Mouse (Mus musculus) lung, postnatal 36 days (tissue): ENCODE data around the gene Senp1.

Experiments used
- DNase-seq: peaks from one replicate; pipeline ENCODE4 v3.0.0; 2022; ENCODE audit warnings: mixed read lengths

The Senp1 gene

DNA sequence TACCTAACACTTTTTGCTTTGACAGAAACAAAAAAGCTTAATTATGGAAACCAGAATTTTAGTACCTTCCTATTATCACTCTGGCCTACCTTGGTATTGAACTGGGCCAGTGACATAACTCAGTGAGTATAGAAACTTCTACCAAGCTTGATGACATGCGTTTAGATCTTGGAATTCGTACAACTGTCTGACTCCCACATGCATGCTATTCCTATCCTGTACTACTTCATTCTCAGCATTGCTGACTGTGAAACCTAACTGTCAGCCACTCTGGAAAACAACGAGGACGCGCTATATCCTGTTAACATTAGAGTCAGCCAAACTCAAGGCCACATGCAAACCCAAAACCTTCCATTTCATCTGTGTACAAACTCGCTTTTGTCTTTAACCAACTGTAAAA lies 49.6 kb downstream of the Senp1 start:
- no peak for DNase-seq

DNA sequence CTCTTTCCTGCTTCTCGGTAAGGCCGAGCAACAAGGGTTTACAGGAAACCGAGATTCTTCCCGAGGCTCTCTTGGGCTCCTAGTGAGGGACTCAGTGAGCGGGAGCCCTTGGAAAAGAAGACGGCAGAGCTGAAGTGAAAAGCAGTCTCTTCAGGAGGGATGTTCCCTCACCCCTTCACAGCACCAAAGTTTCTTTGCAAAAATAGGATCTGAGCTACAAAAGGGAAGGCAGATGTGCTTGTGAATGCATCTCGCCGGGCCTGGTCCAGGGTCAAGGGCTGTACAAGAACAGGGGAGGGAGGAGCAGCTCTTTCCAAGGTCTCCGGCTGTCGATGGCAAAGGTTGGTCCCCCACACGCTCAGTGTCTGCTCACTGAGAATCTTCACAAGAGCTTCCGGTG lies 51.0 kb downstream of the Senp1 start:
- DNase-seq = no peak

DNA sequence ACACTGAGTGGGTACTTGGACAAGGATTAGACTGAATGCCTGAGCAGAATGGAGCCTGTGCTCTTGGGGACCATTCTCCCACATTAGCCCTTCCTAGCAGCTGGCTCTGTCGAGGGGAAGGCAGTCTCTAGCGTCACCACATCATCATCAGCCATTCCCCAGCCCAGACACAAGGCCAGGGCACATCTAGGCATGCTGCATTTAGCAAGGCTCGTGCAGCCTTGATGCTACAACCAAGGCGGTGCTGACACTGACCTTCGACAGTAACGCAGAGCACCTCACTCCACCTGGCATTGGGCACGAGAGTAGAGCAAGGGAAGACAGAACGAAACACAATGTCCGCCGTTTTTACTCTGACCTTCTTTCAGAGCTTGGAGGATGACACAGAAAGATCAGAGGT lies 53.9 kb downstream of the Senp1 start:
- no peak for DNase-seq

DNA sequence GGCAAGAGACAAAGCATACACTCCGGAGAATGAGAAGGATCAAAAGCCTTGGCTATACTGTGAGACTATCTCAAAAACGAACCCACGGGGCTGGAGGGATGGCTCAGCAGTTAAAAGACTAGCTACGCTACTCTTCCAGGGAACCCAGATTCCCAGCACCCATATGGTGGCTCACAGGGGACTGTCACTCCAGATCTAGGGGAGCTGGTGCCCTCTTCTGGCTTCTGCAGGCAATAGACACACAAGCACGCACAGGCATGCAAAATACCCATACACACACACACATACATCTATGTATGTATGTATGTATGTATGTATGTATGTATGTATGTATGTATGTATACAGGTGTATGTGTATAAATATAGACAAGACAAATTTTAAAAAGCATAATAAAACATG lies 57.0 kb downstream of the Senp1 start:
- no peak for DNase-seq

DNA sequence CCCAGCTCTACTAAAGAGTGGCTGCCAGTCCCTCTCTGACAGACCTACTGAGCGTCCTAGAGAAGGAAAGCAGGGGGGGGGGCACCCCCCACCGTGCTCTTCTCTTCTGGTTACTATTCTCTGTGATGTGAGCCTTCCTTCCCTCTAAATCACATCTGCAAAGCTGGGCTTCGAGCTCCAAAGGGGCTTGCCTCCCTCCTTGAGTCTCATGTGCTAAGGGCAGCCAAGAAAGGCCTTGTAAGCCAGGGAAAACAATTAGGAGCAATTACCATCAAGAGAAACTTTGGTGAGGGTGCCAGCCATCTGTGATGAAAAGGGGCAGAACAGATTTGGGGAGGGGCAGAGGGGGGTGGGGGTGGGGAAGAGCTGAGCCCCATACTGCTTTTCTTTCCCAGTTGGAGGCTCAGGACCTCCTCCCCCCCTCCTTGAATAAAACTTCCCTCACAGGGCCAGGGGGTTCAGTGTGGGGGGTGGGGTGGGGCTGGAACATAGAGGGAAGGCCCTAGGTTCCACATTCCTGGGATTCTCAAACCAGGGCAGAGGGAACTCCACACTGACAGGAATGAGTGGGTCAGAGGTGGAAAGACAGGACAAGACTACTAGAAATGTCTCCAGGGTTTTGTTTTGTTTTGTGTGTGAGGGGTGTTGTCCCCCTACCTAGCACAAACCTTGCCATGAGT lies 58.3 kb downstream of the Senp1 start:
- DNase-seq = no peak

DNA sequence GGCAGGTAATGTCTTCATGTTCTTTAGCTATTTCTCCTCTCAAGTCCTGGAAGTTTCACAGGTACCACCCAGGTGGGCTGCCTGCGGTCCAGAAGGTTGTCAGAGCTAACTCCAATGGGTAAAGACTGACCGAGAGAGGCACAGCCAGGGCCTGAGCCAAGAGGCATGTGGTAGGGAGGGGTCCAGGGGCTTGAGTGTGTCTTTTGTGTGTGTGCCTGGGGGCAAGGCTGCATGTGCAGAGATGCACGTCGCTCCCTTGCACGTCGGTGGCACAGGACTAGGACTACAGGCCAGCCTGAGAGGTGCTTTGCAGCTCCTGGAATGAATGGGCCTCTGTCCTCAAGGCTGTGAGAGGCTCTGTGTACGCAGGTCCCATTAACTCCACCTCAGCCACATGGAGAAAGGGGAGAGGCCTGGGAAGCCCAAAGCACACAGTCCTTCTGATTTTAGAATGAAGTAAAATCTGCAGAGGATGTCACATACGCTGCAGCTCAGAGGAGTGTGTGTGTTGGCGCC lies 60.3 kb downstream of the Senp1 start:
- no peak for DNase-seq

DNA sequence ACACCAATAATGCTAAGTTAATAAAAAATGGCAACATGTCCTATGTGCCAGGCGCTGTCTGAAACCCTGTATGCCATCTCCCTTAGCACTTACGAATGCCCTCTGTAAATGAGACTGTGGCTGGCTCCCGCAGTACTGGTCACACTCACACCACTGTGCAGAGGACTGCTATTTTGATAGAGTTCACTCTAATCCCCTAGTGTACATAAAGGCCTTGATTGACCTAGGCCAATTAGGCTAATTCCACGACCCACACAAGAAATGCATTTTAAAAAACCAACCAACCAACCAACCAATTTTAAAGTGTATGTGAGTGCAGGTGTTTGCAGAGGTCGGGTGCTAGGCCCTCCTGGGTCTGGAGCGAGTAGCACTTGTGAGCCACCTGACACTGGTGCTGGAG lies 63.7 kb downstream of the Senp1 start:
- no peak for DNase-seq

DNA sequence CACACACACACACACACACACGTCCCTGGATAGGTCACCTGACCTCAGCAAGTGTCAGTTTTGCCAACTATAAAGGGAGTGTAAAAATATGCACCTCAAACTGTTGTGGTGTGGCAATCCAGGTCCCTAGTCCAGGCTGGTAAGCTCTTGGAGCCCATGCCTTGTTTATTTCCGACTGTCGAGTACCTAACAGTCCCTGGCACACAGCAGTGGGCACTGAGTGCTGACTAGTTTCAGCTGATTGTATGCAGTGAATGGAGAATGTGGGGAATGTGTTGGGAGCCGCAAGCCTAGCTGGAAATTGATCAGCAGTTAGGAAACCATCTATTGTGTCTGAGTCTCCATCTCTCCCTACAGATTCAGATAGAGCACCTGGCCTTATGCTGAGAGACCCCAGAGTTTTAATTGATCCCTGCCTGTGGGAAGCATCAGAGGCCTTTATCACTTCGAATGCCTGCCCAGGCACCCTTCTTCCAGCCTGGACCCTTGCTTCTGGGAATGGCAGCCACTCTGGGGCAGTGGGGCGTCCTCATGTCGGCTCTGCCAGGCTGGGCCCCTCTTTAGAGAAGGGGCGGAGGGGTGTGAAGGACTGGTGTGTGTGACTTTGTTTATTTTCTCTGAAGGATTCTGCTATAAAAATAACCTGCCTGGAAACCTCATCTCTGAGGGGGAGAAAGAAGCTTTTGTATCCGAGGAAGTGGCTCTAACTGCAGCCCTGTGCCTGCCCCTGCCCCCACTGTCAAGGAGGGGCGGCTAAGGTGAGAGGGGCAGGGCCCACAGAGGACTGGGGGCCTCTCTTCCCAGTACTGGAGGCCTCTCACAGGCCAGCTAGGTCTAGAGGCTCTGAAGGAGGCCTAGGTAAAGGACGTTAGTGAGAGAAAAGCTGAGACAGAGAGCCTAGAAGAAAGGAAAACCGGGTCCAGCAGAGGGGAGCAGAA lies 66.3 kb downstream of the Senp1 start:
- peak; percentile 47 for DNase-seq

DNA sequence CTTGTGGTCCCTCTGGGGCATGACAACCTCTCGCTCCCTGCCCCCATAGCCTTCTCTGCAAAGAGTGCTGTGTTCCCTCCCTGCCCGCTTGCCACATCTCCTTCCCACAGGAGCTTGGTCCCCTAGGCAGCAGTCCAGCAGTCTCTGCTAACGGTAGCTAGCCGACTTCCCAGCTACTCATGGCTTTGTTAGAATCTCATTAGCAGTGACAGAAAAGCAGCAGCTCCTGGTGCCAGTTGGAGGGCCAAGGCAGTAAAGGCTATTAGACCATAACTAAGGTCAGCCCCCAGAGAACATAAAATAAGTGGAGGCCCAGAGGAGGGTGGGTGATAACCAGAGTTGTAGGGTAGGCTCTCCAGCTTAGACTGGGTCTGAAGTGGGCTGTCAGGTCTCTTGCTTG lies 67.9 kb downstream of the Senp1 start:
- no peak for DNase-seq

DNA sequence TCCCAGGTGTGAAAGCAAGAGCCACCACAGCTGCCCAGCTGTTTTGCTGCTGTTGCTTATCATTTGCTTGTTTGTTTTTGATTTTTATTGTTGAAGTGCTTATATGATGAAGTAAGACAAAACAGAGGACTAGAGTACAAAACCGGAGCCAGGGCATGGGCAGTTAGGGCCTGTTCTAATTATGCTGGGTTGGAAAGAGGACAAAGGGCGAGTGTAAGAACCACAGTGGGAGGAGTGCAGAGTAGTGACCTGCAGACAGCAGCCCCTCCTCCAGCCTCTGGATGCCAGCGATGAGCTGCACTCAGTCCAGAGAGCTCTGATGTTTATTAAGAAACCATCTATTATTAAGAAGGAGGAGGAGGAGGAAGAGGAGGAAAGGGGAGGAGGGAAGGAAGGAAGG lies 70.4 kb downstream of the Senp1 start:
- DNase-seq = no peak

DNA sequence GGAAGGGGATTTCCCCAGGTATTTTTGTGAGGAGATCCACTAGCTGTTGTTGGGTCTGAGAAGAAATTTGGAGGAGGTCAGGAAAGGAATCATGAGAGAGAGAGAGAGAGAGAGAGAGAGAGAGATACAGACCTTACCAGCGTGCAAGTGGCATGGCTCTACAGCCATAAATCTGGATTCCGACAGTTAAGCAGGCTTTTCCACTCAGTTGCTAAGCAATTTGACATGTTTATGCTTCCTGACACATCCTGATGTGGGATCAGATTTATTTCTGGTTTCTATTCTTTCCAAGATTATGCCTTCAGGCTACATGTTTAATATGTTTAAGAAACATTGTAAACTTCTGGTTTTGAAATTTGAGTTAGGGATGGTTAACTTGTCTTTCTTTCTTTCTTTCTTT lies 71.7 kb downstream of the Senp1 start:
- no peak for DNase-seq

DNA sequence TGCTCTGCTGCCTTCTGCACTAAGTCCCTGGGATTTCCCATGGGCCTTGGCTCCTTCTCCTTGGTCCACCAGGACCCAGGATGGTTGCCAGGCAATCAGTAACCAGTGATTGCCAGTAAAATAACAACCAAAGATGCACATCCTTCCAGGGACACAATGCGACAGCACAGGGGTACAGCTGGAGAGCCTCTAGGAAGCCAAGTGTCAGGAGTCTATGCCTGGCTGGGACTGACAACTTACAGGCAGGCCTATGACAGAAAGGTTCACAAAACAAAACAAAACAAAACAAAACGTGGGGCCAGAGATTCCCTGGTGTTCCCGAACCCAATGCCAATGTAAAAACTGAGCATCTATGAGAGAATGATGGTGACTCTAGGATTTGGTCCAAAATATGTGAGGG lies 74.5 kb downstream of the Senp1 start:
- DNase-seq = no peak

DNA sequence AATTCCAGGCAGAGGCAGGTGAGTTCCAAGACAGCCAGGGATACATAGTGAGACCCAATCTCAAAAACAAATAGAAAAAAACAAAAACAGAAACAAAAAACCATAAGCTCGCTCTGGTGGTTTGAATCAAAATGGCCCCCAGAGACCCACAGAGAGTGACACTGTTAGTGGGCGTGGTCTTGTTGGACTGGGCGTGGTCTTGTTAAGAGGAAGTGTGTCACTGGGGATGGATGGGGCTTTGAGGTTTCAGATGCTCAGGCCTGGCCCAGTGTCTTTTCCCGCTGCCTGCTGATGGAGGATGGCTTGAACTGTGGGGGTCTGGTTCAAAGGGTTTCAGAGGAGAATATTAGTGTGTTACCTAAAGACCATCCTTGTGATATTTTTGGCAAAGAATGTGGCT lies 75.6 kb downstream of the Senp1 start:
- DNase-seq = no peak

DNA sequence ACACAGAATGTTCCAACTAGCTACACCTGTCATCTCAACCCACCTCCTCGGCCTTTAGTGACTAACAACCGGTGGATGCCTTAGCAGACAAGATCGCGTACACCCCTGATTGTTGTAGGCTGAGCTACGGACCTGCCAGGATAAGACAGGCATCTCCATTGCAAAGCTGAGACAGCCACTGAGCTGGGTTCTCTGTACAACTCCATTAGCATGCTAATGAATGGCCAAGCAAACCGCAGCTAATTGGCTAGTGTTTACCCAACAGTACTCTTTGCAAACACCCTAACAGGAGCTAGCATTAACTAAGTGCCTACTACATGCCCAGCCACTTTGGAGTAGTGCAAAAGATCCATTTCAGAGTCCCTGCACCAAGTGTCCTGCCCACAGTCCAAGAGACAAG lies 80.7 kb downstream of the Senp1 start:
- no peak for DNase-seq

DNA sequence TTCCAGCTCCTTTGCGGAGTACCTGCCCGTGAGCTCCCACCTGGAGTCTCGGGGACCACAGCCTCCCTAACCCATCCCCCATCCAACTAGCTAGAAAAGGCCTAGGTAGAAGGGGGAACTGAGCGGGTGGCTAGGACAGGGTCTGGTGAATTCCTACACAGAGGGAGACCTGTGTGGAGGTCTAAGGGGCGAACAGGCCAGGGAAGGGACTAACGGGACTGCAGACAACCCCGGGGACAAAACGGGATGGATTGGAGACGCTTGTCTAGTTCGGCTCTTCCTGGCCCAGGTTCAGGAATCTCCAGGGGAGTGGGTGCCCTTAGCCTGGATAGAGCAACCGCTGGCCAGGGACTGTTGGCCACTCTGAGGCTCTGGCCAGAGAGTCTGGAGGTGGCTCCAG lies 88.4 kb downstream of the Senp1 start:
- DNase-seq = no peak

DNA sequence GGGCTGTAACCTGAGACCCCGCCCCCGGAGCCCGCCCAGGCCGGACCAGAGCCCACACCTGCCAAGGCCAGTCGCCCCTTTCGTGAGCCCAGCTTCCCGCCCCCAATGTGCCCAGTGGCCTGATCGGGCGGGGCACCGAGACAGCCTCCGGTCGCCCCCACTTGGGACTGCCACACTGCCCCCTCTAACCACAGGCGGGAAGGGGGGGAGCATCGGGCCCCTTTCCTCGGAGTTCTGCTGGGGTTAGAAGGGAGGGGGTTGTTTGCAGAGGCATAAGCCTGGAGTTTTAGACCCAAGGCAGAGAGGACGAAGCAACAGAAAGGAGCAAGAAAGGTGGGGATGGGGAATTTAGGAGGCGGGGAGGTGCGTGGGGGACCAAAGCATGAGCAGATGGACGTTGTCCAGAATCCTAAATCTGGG lies 88.8 kb downstream of the Senp1 start:
- DNase-seq = no peak

DNA sequence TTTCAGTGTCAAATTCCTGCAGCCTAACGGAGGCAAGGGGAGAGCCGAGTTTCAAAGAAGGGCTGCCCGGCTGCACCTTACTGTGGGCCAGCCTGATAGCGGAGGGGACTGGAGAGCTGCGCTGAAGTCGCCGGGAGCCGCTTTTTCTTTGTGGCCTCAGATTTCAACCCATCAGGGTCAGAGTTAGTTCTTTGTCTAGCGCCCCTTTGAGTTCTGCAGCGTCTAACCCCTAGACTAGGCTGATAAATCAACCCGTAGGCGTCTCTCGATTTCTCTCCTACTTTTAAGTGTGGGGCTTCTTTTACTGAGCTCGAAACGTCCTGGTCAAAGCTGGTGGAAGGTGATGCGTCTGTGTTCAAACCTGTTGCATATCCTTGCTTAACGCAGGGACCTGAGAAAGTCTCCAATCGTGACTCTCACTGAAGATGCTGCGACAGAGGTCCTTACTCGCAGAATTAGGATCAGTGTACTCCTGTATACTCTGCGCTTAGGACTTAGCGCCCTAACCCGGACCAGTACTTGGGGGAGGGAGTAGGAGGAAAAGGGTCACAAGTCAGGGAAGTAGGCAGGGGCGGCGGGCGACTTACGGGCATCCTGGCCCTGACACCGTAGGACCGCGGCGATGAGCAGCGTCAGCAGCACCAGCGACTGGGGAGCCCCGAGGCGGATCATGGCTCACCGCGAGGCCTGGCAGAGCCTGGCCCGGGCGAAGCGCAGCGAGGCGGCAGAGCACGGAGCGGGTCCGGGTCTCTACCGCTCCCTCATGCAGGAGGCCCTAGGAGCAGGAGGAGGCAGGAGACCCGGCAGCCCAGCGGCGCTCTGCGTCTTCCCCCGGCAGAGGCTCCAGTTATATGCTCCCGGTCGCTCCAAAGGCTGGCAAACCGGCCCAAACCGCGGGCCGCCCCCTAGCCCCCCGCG lies 89.5 kb downstream of the Senp1 start, which contains the start of gene Col2a1:
Gene Col2a1, minus strand, starts transcription at position 874 of the 918 bp plus-strand sequence.
- no peak for DNase-seq

DNA sequence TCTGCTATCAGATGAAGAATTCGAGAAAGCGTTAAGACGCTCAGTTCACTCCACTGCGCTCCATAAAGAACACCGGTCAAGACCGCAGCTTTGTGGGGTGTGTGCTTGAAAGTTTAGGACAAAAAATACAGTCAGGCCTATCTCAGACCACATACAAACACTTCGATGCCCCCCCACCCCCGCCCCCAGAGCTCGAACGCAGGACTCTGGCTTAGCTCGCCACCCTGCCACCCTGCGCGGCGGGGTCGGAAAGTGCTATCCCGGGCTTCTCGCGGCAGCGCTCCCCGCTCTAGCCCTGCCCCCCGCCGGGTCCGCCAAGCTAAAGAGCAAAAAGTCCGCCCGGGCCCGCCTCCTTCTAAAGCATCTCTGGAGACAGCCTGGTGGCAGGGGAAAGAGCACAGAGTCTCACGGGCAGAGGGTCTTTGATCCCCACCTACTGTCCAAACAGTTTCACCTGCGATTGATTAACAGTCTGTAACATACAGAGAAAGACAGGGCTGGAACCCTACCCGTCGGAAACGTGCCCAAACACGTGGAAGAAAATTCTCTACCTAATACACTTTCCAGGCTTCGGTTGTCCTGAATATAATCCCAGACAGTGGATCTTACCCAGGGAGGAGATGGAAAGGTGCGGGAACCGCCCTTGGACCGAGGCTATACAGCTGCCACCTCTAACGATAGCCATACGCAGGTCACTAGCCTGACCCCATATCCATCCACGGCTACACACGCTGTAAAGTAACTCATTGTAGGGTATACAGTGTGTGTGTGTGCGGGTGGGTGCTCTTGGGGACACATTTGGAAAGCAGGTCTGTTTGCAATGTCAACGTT lies 90.3 kb downstream of the Senp1 start:
- peak; percentile 9 for DNase-seq

DNA sequence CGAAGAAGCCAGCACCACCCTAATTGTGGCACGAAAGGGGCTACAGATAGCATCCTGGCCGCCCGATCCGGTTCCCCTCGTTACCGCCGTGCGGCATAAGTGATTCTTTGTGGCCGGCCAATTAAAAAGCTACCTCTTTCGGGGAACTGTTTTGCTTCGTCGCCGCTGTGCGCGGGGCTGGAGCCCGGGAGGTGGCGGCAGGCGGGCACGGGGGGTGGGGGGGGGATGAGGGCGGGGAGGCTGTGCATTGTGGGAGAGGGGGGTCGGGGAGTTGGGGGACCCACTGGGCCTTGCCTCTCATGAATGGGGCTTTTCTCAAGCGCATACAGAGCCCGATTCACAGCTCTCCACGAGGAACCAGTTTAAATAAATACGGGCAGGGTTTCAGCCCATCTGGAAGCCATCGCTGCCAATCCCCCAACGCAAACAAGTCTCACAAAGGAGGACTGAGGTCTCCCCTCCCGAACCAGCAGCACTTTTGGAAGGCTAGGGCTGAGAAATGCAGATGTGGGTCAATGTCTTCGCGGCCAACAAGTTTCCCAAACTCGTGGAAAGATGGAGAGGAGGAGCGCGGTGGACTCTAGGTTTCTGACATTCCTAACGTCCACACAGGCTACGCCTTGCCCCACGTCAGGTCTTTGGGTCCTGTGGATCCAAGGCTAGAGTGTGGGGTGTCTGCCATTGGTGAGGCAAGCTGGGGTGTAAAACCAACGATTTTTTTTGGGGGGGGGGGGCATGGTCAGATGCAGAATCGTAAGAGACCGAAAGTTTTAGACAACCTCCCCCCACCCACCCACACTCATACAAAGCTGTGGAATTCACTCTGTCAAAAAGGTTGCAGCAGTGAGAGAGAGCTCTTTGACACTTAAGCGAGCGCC lies 91.2 kb downstream of the Senp1 start:
- DNase-seq = no peak

DNA sequence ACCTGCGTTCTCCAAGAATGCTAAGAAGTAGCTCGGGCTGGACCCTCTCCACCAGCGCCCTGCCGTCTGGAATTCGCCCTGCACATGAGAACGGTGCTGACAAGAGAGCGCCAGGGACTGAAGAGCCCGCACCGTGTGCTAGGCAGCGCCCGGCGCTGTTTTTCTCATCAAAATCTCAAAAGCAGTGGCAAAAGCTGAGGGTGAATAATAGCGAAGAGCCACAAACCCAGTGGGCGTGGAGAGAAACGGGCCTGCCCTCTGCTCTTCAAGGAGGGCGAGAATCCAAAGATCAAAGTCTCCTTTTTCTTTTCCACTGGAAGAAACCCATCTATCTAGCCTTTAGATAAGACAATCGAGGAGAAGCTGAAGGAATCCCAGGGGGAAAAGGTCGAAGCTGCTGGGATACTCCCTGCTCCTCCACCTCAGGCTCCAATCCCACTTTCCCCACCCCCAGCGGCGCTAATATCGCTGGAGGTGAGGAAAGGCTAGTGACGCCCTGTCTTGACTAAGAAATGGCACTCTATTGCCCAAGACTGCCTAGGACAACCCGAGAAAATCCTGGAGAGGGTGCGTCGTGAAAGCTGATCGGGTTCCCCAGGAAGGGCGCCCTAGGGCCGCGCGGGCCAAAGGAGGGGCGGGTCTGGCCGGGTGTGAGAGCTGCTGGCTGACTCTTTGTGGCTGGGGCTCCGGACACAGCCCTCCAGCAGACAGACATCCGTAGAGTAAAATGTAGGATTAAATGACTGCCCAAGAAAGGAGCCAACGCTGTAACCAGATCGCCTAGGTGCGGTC lies 92.0 kb downstream of the Senp1 start:
- peak; percentile 6 for DNase-seq
